9 mouse cellular contexts compared by ENCODE assay signal in the genomic region with DNA sequence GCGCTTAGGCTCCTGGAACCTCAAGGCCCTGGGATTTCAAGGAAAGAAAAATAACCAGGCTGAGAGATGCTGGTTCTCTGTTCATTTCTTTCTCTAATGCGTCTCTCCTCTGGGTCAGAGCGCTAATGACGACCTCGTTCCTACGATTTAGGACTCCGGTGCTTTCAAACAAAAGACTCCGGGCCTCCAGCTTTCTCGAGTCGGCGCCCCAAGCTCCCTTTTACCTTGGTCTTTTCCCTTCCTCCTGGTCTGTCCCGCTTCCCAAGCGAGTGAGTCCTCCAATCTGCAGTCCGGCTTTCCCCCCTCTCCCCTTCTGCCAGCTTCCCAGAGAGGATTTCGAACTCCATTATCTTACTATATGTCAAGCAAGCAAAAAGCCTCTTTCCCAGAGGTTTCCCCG.
DNase-seq lines count a peak whose midpoint lies in the region; ATAC-seq and TF ChIP-seq lines count a peak whose summit lies in the region.
"Had no signal": no experiment of that assay in that cellular context is flagged by ENCODE, and none has a peak within 500 bp of the region (broad histone marks: within the 10 kb centered on the region; RNA-seq: fewer than 3 reads in every experiment).

No protein-coding gene starts in this region.

- TF ChIP-seq CTCF in lung, embryonic 14.5 days (IDR thresholded peaks at IDR 0.05; ENCODE audit: low read depth): no peak
- no peak for TF ChIP-seq CTCF in forebrain, postnatal 0 days (IDR thresholded peaks at IDR 0.05; ENCODE audit: low read depth)

- no peak overlapping the region for H3K9ac ChIP-seq in lung, embryonic 14.5 days
- H3K9ac ChIP-seq in forebrain, postnatal 0 days: no peak overlapping the region
- H3K9ac ChIP-seq: intestine, embryonic 15.5 days had no signal

- peaks cover 11% of the 10 kb centered on the region; the same call in 1 of the 2 replicates for H3K4me1 ChIP-seq in heart, embryonic 10.5 days
- H3K4me1 ChIP-seq in lung, embryonic 14.5 days (ENCODE audit: insufficient read depth): no peaks in the 10 kb centered on the region
- no peaks in the 10 kb centered on the region; the same call in 1 of the 2 replicates for H3K4me1 ChIP-seq in forebrain, postnatal 0 days (ENCODE audit: insufficient read depth)

- peak overlapping the region; percentile 19; the same call in 1 of the 2 replicates for H3K27ac ChIP-seq in heart, embryonic 10.5 days
- H3K27ac ChIP-seq in lung, embryonic 14.5 days (ENCODE audit: low read depth): no peak overlapping the region
- peak overlapping the region; percentile 64 for H3K27ac ChIP-seq in forebrain, postnatal 0 days (ENCODE audit: low read depth, low read length)
- H3K27ac ChIP-seq: intestine, embryonic 15.5 days had no signal

- H3K4me3 ChIP-seq in heart, embryonic 10.5 days: peak overlapping the region; percentile 47
- peak overlapping the region; percentile 8; the same call in 1 of the 2 replicates for H3K4me3 ChIP-seq in lung, embryonic 14.5 days (ENCODE audit: low read depth, low read length)
- peak overlapping the region; percentile 16; the same call in 1 of the 2 replicates for H3K4me3 ChIP-seq in forebrain, postnatal 0 days (ENCODE audit: low read depth, low read length)
- H3K4me3 ChIP-seq: intestine, embryonic 15.5 days had no signal

- no peaks in the 10 kb centered on the region for H3K9me3 ChIP-seq in heart, embryonic 10.5 days
- H3K9me3 ChIP-seq in lung, embryonic 14.5 days (ENCODE audit: low read depth, low read length): no peaks in the 10 kb centered on the region
- no peaks in the 10 kb centered on the region for H3K9me3 ChIP-seq in forebrain, postnatal 0 days (ENCODE audit: low read length)
- H3K9me3 ChIP-seq: intestine, embryonic 15.5 days had no signal

- DNase-seq in heart, embryonic 10.5 days (ENCODE audit: low spot score): no peak
- no peak for DNase-seq in heart, postnatal 4 days
- DNase-seq in lung, embryonic 14.5 days: no peak
- DNase-seq in lung, postnatal 25 days (ENCODE audit: low spot score): no peak
- DNase-seq in forebrain, postnatal 0 days: peak; percentile 35
- DNase-seq in retina, postnatal 1 day: peak; percentile 68
- DNase-seq in cerebellum, adult 11-12 months: no peak
- no peak for DNase-seq in cerebellum, postnatal 14 days

- peaks cover 66% of the 10 kb centered on the region for H3K27me3 ChIP-seq in heart, embryonic 10.5 days (ENCODE audit: insufficient read depth, poor library complexity, severe bottlenecking)
- peaks cover 71% of the 10 kb centered on the region for H3K27me3 ChIP-seq in lung, embryonic 14.5 days (ENCODE audit: insufficient read depth, low read length)
- H3K27me3 ChIP-seq in forebrain, postnatal 0 days (ENCODE audit: insufficient read depth, low read length): peaks cover 69% of the 10 kb centered on the region

- peak overlapping the region; percentile 44 for H3K4me2 ChIP-seq in lung, embryonic 14.5 days
- peak overlapping the region; percentile 30 for H3K4me2 ChIP-seq in forebrain, postnatal 0 days (ENCODE audit: low read depth)

- no peaks in the 10 kb centered on the region for H3K36me3 ChIP-seq in heart, embryonic 10.5 days
- no peaks in the 10 kb centered on the region for H3K36me3 ChIP-seq in lung, embryonic 14.5 days (ENCODE audit: insufficient read depth)
- H3K36me3 ChIP-seq in forebrain, postnatal 0 days (ENCODE audit: insufficient read depth): no peaks in the 10 kb centered on the region
- H3K36me3 ChIP-seq: intestine, embryonic 15.5 days had no signal

- no peak for ATAC-seq in lung, embryonic 14.5 days (ENCODE audit: insufficient read depth)
- no peak for ATAC-seq in forebrain, postnatal 0 days
- ATAC-seq: intestine, embryonic 15.5 days had no signal

- 1% methylated on average over 16 of the region's 16 CpGs for WGBS in heart, embryonic 10.5 days
- WGBS in lung, embryonic 14.5 days: 2% methylated on average over 16 of the region's 16 CpGs
- WGBS in forebrain, postnatal 0 days: 1% methylated on average over 16 of the region's 16 CpGs

Comparison
In these comparisons a context has a peak if more than half of its experiments do, and no peak if none do; other contexts are left out.
1. DNase-seq: peak in forebrain, postnatal 0 days (single experiment) and retina, postnatal 1 day (single experiment); none in heart, embryonic 10.5 days (single experiment), heart, postnatal 4 days (single experiment), lung, embryonic 14.5 days (single experiment), lung, postnatal 25 days (single experiment), cerebellum, adult 11-12 months (single experiment) and cerebellum, postnatal 14 days (0 of 2).
2. Peak in every context shown above with its lines, with median percentiles within 50 percentile points of each other: H3K4me3 ChIP-seq.